ENCODE assay signal across 8 mouse cellular contexts in the genomic region with DNA sequence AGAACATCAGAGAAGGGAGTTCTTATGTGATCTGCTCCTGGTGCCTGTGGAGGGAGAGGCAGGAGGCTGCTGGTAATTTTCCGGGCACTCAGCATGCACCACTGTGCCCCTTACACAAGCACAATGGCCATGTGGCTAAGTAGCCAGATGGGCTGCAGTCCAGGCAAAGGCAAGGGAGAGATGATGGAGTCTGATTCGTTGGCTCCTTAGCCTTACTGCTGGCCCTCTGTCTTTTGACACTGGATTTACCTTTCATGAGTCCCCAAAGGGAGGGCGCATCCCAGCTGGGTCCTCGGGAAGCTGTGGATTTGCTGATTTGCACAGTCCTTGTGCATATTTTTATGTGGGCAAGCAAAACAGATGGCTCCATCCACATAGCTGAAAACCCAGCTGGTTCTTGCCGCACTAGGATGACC.
DNase-seq lines count a peak whose midpoint lies in the region; ATAC-seq lines count a peak whose summit lies in the region.

No protein-coding gene starts in this region.

- no peaks in the 10 kb centered on the region for H3K36me3 ChIP-seq in limb, embryonic 10.5 days
- H3K36me3 ChIP-seq in kidney, embryonic 14.5 days (ENCODE audit: control insufficient read depth, insufficient read depth, low read length): no peaks in the 10 kb centered on the region

- H3K27me3 ChIP-seq in limb, embryonic 10.5 days (ENCODE audit: low read depth, poor library complexity, severe bottlenecking): no peaks in the 10 kb centered on the region
- no peaks in the 10 kb centered on the region for H3K27me3 ChIP-seq in kidney, embryonic 14.5 days (ENCODE audit: control insufficient read depth, insufficient read depth, low read length)

- H3K4me1 ChIP-seq in limb, embryonic 10.5 days: peaks cover 17% of the 10 kb centered on the region
- no peaks in the 10 kb centered on the region for H3K4me1 ChIP-seq in kidney, embryonic 14.5 days (ENCODE audit: control insufficient read depth, insufficient read depth, low read length)

- WGBS in limb, embryonic 10.5 days: 79% methylated on average over 5 of the region's 5 CpGs
- 76% methylated on average over 5 of the region's 5 CpGs for WGBS in kidney, embryonic 14.5 days

- H3K27ac ChIP-seq in limb, embryonic 10.5 days: peak overlapping the region; percentile 36; the same call in 1 of the 2 replicates
- no peak overlapping the region for H3K27ac ChIP-seq in kidney, embryonic 14.5 days (ENCODE audit: low read depth, low read length)

- no peak overlapping the region for H3K4me2 ChIP-seq in kidney, embryonic 14.5 days (replicated peaks; ENCODE audit: low read depth, low read length)

- H3K9ac ChIP-seq in kidney, embryonic 14.5 days (ENCODE audit: low read depth, low read length): no peak overlapping the region

- DNase-seq in left cerebral cortex, adult 18-20 months (ENCODE audit: low spot score in 2 of 2): peak; percentile 5 to 25
- no peak for DNase-seq in left cerebral cortex, adult 11 months (ENCODE audit: low spot score)
- DNase-seq in frontal cortex, adult 2 months (ENCODE audit: extremely low spot score in 1 of 2, low spot score in 1 of 2): peak; percentile 13 to 42
- DNase-seq in limb, embryonic 10.5 days (ENCODE audit: low spot score): peak; percentile 33
- DNase-seq in right cerebral cortex, postnatal 14 days: peak; percentile 22
- DNase-seq in spleen, postnatal 14 days (ENCODE audit: low spot score in 2 of 2): no peak
- no peak for DNase-seq in heart, adult 8-10 months (ENCODE audit: low spot score)

- no peak overlapping the region for H3K4me3 ChIP-seq in limb, embryonic 10.5 days
- no peak overlapping the region for H3K4me3 ChIP-seq in kidney, embryonic 14.5 days (ENCODE audit: low read length)

- ATAC-seq in kidney, embryonic 14.5 days (ENCODE audit: low FRiP score, low TSS enrichment): no peak

- H3K9me3 ChIP-seq in limb, embryonic 10.5 days (replicated peaks): no peaks in the 10 kb centered on the region
- H3K9me3 ChIP-seq in kidney, embryonic 14.5 days (ENCODE audit: control insufficient read depth, low read length): no peaks in the 10 kb centered on the region

Comparison
In these comparisons a context has a peak if more than half of its experiments do, and no peak if none do; other contexts are left out.
1. DNase-seq: peak in left cerebral cortex, adult 18-20 months (2 of 2), frontal cortex, adult 2 months (2 of 2), limb, embryonic 10.5 days (single experiment) and right cerebral cortex, postnatal 14 days (single experiment); none in left cerebral cortex, adult 11 months (single experiment), spleen, postnatal 14 days (0 of 2) and heart, adult 8-10 months (single experiment).